Mouse (Mus musculus): ENCODE measurements around the gene Epb41. TPM values are rescaled to one million over a fixed set of nuclear protein-coding genes. Genes with fewer than 3 reads are reported as not detected.

The Epb41 gene
- polyA plus RNA-seq, 1 experiment from 2014 or later, result 55.7 TPM

GRCm38 (mm10) chr4:131977201-131977600 lies 97.9 kb downstream of the Epb41 start:
- Histone ChIP-seq H3K9ac (ENCODE audit: low read length) (no peak overlapping the region), H3K36me3 (ENCODE audit: control insufficient read depth, insufficient read depth, low read length) (peaks cover 9% of the 10 kb centered on the region; the same call in 1 of the 2 replicates), H3K27me3 (ENCODE audit: control insufficient read depth, insufficient read depth, low read length) (no peaks in the 10 kb centered on the region), H3K9me3 (replicated peaks; ENCODE audit: control insufficient read depth, low read length) (no peaks in the 10 kb centered on the region), H3K4me3 (replicated peaks; ENCODE audit: low read length) (no peak overlapping the region), H3K4me1 (ENCODE audit: control insufficient read depth, insufficient read depth, low read length) (no peaks in the 10 kb centered on the region), H3K4me2 (ENCODE audit: low read depth, low read length) (no peak overlapping the region), H3K27ac (ENCODE audit: low read length) (no peak overlapping the region)
- WGBS, result 17% methylated on average over 4 of the region's 4 CpGs
- no peak for ATAC-seq (ENCODE audit: insufficient read depth, low FRiP score)

- no peaks in the 10 kb centered on the region for H3K27me3 ChIP-seq (ENCODE audit: control insufficient read depth, insufficient read depth, low read length)
- H3K4me3 ChIP-seq (replicated peaks; ENCODE audit: low read length), result no peak overlapping the region
- H3K36me3 ChIP-seq (ENCODE audit: control insufficient read depth, insufficient read depth, low read length), result peaks cover 19% of the 10 kb centered on the region
- ATAC-seq (ENCODE audit: insufficient read depth, low FRiP score), result no peak
- H3K9ac ChIP-seq (ENCODE audit: low read length), result no peak overlapping the region
- no peak overlapping the region for H3K27ac ChIP-seq (ENCODE audit: low read length)
- no peak overlapping the region for H3K4me2 ChIP-seq (ENCODE audit: low read depth, low read length)
- WGBS, result 81% methylated on average over 7 of the region's 7 CpGs
- no peaks in the 10 kb centered on the region for H3K4me1 ChIP-seq (ENCODE audit: control insufficient read depth, insufficient read depth, low read length)
- no peaks in the 10 kb centered on the region for H3K9me3 ChIP-seq (replicated peaks; ENCODE audit: control insufficient read depth, low read length)
Observed at GRCm38 (mm10) chr4:131970244-131970853, 104.8 kb downstream of the Epb41 start.

GRCm38 (mm10) chr4:131968873-131969272 lies 106.2 kb downstream of the Epb41 start:
- Histone ChIP-seq H3K27me3 (ENCODE audit: control insufficient read depth, insufficient read depth, low read length) (no peaks in the 10 kb centered on the region), H3K36me3 (ENCODE audit: control insufficient read depth, insufficient read depth, low read length) (peaks cover 19% of the 10 kb centered on the region), H3K4me3 (replicated peaks; ENCODE audit: low read length) (no peak overlapping the region), H3K4me2 (ENCODE audit: low read depth, low read length) (no peak overlapping the region), H3K9me3 (replicated peaks; ENCODE audit: control insufficient read depth, low read length) (no peaks in the 10 kb centered on the region), H3K9ac (ENCODE audit: low read length) (no peak overlapping the region), H3K27ac (ENCODE audit: low read length) (no peak overlapping the region), H3K4me1 (ENCODE audit: control insufficient read depth, insufficient read depth, low read length) (no peaks in the 10 kb centered on the region)
- whole genome bisulfite sequencing, result 86% methylated on average over 2 of the region's 2 CpGs
- no peak for ATAC-seq (ENCODE audit: insufficient read depth, low FRiP score)

- 48% methylated on average over 3 of the region's 3 CpGs for WGBS
- Histone ChIP-seq H3K4me2 (ENCODE audit: low read depth, low read length) (no peak overlapping the region), H3K4me3 (replicated peaks; ENCODE audit: low read length) (no peak overlapping the region), H3K36me3 (ENCODE audit: control insufficient read depth, insufficient read depth, low read length) (no peaks in the 10 kb centered on the region), H3K27me3 (ENCODE audit: control insufficient read depth, insufficient read depth, low read length) (no peaks in the 10 kb centered on the region), H3K27ac (ENCODE audit: low read length) (0 out of 2 replicates have a peak overlapping the region, but pooled peaks have one; percentile 17), H3K9me3 (replicated peaks; ENCODE audit: control insufficient read depth, low read length) (no peaks in the 10 kb centered on the region), H3K4me1 (ENCODE audit: control insufficient read depth, insufficient read depth, low read length) (no peaks in the 10 kb centered on the region), H3K9ac (ENCODE audit: low read length) (no peak overlapping the region)
- no peak for ATAC-seq (ENCODE audit: insufficient read depth, low FRiP score)
Observed at GRCm38 (mm10) chr4:131957161-131957560, 118.0 kb downstream of the Epb41 start.

- H3K4me1 ChIP-seq (ENCODE audit: control insufficient read depth, insufficient read depth, low read length), result no peaks in the 10 kb centered on the region; the same call in 1 of the 2 replicates
- no peaks in the 10 kb centered on the region for H3K27me3 ChIP-seq (ENCODE audit: control insufficient read depth, insufficient read depth, low read length)
- no peak overlapping the region for H3K27ac ChIP-seq (ENCODE audit: low read length)
- H3K4me3 ChIP-seq (replicated peaks; ENCODE audit: low read length), result no peak overlapping the region
- H3K4me2 ChIP-seq (ENCODE audit: low read depth, low read length), result no peak overlapping the region
- WGBS, result 66% methylated on average over 8 of the region's 8 CpGs
- H3K9ac ChIP-seq (ENCODE audit: low read length), result no peak overlapping the region
- no peaks in the 10 kb centered on the region for H3K36me3 ChIP-seq (ENCODE audit: control insufficient read depth, insufficient read depth, low read length)
- no peaks in the 10 kb centered on the region for H3K9me3 ChIP-seq (replicated peaks; ENCODE audit: control insufficient read depth, low read length)
- no peak for ATAC-seq (ENCODE audit: insufficient read depth, low FRiP score)
Observed at GRCm38 (mm10) chr4:131950657-131951056, 124.5 kb downstream of the Epb41 start.

- Histone ChIP-seq H3K9ac (ENCODE audit: low read length) (no peak overlapping the region), H3K4me1 (ENCODE audit: control insufficient read depth, insufficient read depth, low read length) (no peaks in the 10 kb centered on the region; the same call in 1 of the 2 replicates), H3K27ac (ENCODE audit: low read length) (no peak overlapping the region), H3K4me3 (replicated peaks; ENCODE audit: low read length) (no peak overlapping the region), H3K36me3 (ENCODE audit: control insufficient read depth, insufficient read depth, low read length) (no peaks in the 10 kb centered on the region), H3K27me3 (ENCODE audit: control insufficient read depth, insufficient read depth, low read length) (no peaks in the 10 kb centered on the region), H3K4me2 (ENCODE audit: low read depth, low read length) (no peak overlapping the region), H3K9me3 (replicated peaks; ENCODE audit: control insufficient read depth, low read length) (no peaks in the 10 kb centered on the region)
- ATAC-seq (ENCODE audit: insufficient read depth, low FRiP score), result no peak
- 34% methylated on average over 5 of the region's 5 CpGs for WGBS
Observed at GRCm38 (mm10) chr4:131949903-131950302, 125.2 kb downstream of the Epb41 start.

GRCm38 (mm10) chr4:131947848-131948247 lies 127.3 kb downstream of the Epb41 start:
- Histone ChIP-seq H3K4me3 (replicated peaks; ENCODE audit: low read length) (no peak overlapping the region), H3K9me3 (replicated peaks; ENCODE audit: control insufficient read depth, low read length) (no peaks in the 10 kb centered on the region), H3K27ac (ENCODE audit: low read length) (no peak overlapping the region), H3K4me1 (ENCODE audit: control insufficient read depth, insufficient read depth, low read length) (no peaks in the 10 kb centered on the region; the same call in 1 of the 2 replicates), H3K36me3 (ENCODE audit: control insufficient read depth, insufficient read depth, low read length) (no peaks in the 10 kb centered on the region), H3K9ac (ENCODE audit: low read length) (no peak overlapping the region), H3K27me3 (ENCODE audit: control insufficient read depth, insufficient read depth, low read length) (no peaks in the 10 kb centered on the region), H3K4me2 (ENCODE audit: low read depth, low read length) (no peak overlapping the region)
- 85% methylated on average over 11 of the region's 11 CpGs for WGBS
- no peak; the same call in 1 of the 2 replicates for ATAC-seq (ENCODE audit: insufficient read depth, low FRiP score)

- Histone ChIP-seq H3K27ac (ENCODE audit: low read length) (no peak overlapping the region), H3K9ac (ENCODE audit: low read length) (no peak overlapping the region), H3K27me3 (ENCODE audit: control insufficient read depth, insufficient read depth, low read length) (no peaks in the 10 kb centered on the region), H3K4me2 (ENCODE audit: low read depth, low read length) (no peak overlapping the region), H3K4me3 (replicated peaks; ENCODE audit: low read length) (no peak overlapping the region), H3K4me1 (ENCODE audit: control insufficient read depth, insufficient read depth, low read length) (no peaks in the 10 kb centered on the region), H3K9me3 (replicated peaks; ENCODE audit: control insufficient read depth, low read length) (no peaks in the 10 kb centered on the region), H3K36me3 (ENCODE audit: control insufficient read depth, insufficient read depth, low read length) (no peaks in the 10 kb centered on the region)
- 93% methylated on average over 4 of the region's 4 CpGs for WGBS
- ATAC-seq (ENCODE audit: insufficient read depth, low FRiP score), result no peak
Observed at GRCm38 (mm10) chr4:131940846-131941245, 134.3 kb downstream of the Epb41 start.

- 77% methylated on average over 2 of the region's 2 CpGs for WGBS
- no peaks in the 10 kb centered on the region for H3K9me3 ChIP-seq (replicated peaks; ENCODE audit: control insufficient read depth, low read length)
- no peaks in the 10 kb centered on the region for H3K36me3 ChIP-seq (ENCODE audit: control insufficient read depth, insufficient read depth, low read length)
- H3K27ac ChIP-seq (ENCODE audit: low read length), result no peak overlapping the region
- H3K27me3 ChIP-seq (ENCODE audit: control insufficient read depth, insufficient read depth, low read length), result no peaks in the 10 kb centered on the region
- H3K4me3 ChIP-seq (replicated peaks; ENCODE audit: low read length), result no peak overlapping the region
- H3K4me1 ChIP-seq (ENCODE audit: control insufficient read depth, insufficient read depth, low read length), result no peaks in the 10 kb centered on the region
- no peak overlapping the region for H3K4me2 ChIP-seq (ENCODE audit: low read depth, low read length)
- no peak for ATAC-seq (ENCODE audit: insufficient read depth, low FRiP score)
- no peak overlapping the region for H3K9ac ChIP-seq (ENCODE audit: low read length)
Observed at GRCm38 (mm10) chr4:131939459-131939858, 135.7 kb downstream of the Epb41 start.
